Mouse (Mus musculus) cortical plate, adult 2 months (tissue): ENCODE measurements at regions not wholly inside any gene's neighbourhood (a gene's known extent, or its start where the extent isn't known, plus 50 kb on each side); places are given as distances from the start of the nearest gene placed in this dataset.

Experiments used
- CTCF ChIP-seq: fragments of 200-500 bp; IDR thresholded peaks from 2 replicates; pipeline ENCODE4 v1.5.1; 2011; ENCODE audit warnings: mild to moderate bottlenecking, control low read depth, low read length; ENCODE audit not compliant: insufficient read depth; ENCODE audit errors: extremely low read depth
- POLR2A ChIP-seq: fragments of 200-500 bp; IDR thresholded peaks from 2 replicates; pipeline ENCODE4 v1.6.1; 2011; ENCODE audit warnings: mild to moderate bottlenecking, low read length, control low read depth; ENCODE audit not compliant: insufficient read depth; ENCODE audit errors: extremely low read depth

GRCm38 (mm10) chr1:90424066-90424821 is 178.5 kb upstream of the Cops8 start:
- TF ChIP-seq CTCF (no peak), POLR2A (no peak)
